Mouse (Mus musculus) kidney, adult 2 months (tissue): ENCODE results near the gene Mbd3. TPM values are rescaled to one million over a fixed set of nuclear protein-coding genes. Genes with fewer than 3 reads are reported as not detected.

Source experiments
- DNase-seq: peaks from one replicate; pipeline ENCODE4 v3.0.0; 2021
- H3K27ac ChIP-seq: fragments of 200-500 bp; 2 replicates; pipeline ENCODE4 v1.5.1; 2012; ENCODE audit warnings: low read depth, low read length, control low read depth, inconsistent platforms; ENCODE audit not compliant: insufficient read depth
- H3K27me3 ChIP-seq: fragments of 200-500 bp; replicated peaks from 2 replicates; pipeline ENCODE4 v1.6.1; 2012; ENCODE audit warnings: mild to moderate bottlenecking, moderate library complexity, low read length, inconsistent platforms; ENCODE audit not compliant: control insufficient read depth, insufficient read depth
- H3K36me3 ChIP-seq: fragments of 200-500 bp; 2 replicates; pipeline ENCODE4 v1.6.1; 2012; ENCODE audit warnings: mild to moderate bottlenecking, moderate library complexity, low read length, inconsistent platforms; ENCODE audit not compliant: control insufficient read depth, insufficient read depth
- H3K4me1 ChIP-seq: fragments of 200-500 bp; 2 replicates; pipeline ENCODE4 v1.6.1; 2011; ENCODE audit warnings: low read length; ENCODE audit not compliant: control insufficient read depth, insufficient read depth
- H3K4me3 ChIP-seq: fragments of 200-500 bp; 2 replicates; pipeline ENCODE4 v1.5.1; 2011; ENCODE audit warnings: mild to moderate bottlenecking, low read depth, low read length, control low read depth; ENCODE audit not compliant: insufficient read depth
- CTCF ChIP-seq: fragments of 200-500 bp; conservative IDR thresholded peaks from 2 replicates; pipeline ENCODE4 v1.5.1; 2011; ENCODE audit warnings: low read depth, mild to moderate bottlenecking, control low read depth, low read length, moderate library complexity, mixed read lengths; ENCODE audit not compliant: insufficient read depth, insufficient read length
- POLR2A ChIP-seq: fragments of 200-500 bp; IDR thresholded peaks from one replicate; pipeline ENCODE4 v1.6.1; 2011; ENCODE audit warnings: low read depth, low read length, control low read depth
- WGBS: fragments of 180-500 bp; shearing (Covaris S2); methylation state at CpG from one replicate; pipeline ENCODE4 v1.1.7; 2018; 5-methylcytosine and 5-hydroxymethylcytosine counted together
- polyA plus RNA-seq: library from polyadenylated mRNA; depleted of rRNA; stranded (reverse); fragments of >200 nt; gene quantifications from 2 replicates; pipeline ENCODE4 v1.2.3, GENCODE M21; 2012

Gene Mbd3
- polyA plus RNA-seq, 1 experiment: 143 TPM

DNA sequence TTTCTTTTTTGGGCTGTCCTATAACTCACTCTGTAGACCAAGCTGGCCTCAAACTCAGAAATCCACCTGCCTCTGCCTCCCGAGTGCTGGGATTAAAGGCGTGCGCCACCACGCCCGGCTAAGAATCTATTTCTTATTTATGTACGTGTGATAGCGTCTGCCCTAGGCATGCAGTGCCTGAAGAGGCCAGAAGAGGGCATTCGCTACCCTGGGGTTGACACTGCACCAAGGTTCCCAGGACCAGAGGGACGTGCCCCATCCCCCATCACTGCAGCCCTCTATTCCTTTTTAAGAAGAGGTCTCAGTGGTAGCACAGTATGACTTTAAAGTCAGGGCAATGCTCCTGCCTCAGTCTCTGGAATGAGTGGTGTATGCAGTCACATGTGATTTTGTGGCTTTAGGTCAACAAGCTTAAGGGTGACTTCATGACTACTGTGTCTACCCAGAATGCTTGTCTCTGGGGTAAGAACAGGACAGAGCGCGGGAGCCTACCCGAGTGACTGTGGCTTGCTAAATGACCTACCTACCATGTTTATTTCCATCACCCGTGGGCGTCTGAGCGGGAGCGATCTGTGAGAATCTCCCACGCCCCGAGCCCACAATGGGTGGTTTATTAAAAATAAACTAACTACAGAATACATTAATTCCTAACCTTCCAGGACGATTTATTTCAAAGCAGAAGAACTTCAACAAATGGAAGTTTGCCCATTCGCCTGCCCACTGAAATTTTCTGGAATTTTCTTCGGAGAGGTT is 29.2 kb downstream of the Mbd3 start:
- no peak for DNase-seq
- Histone ChIP-seq H3K27ac (no peak overlapping the region), H3K27me3 (no peaks in the 10 kb centered on the region), H3K4me1 (no peaks in the 10 kb centered on the region), H3K36me3 (no peaks in the 10 kb centered on the region), H3K4me3 (no peak overlapping the region)
- no peak for TF ChIP-seq POLR2A
- TF ChIP-seq CTCF: peak; percentile 50
- 74% methylated on average over 21 of the region's 21 CpGs for WGBS

DNA sequence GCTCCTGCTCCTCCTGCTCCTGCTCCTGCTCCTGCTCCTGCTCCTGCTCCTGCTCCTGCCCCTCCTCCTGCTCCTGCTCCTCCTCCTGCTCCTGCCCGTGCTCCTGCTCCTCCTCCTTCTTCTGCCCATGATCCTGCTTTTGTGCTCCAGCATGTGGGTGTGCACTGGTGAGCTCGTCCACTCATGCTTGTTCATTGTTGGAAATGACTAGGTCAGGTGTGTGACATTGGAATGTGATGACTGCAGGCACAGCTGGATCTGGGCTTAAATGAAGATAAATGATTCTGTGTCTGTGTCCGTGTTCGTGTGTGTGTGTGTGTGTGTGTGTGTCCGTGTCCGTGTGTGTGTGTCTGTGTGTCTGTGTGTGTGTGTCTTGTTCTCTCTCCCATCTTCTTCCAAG is 31.0 kb downstream of the Mbd3 start:
- no peak overlapping the region for H3K27ac ChIP-seq
- TF ChIP-seq POLR2A: no peak
- TF ChIP-seq CTCF: no peak
- 83% methylated on average over 6 of the region's 6 CpGs for WGBS
- no peaks in the 10 kb centered on the region for H3K27me3 ChIP-seq
- H3K36me3 ChIP-seq: no peaks in the 10 kb centered on the region
- DNase-seq: no peak
- H3K4me1 ChIP-seq: no peaks in the 10 kb centered on the region
- H3K4me3 ChIP-seq: no peak overlapping the region

DNA sequence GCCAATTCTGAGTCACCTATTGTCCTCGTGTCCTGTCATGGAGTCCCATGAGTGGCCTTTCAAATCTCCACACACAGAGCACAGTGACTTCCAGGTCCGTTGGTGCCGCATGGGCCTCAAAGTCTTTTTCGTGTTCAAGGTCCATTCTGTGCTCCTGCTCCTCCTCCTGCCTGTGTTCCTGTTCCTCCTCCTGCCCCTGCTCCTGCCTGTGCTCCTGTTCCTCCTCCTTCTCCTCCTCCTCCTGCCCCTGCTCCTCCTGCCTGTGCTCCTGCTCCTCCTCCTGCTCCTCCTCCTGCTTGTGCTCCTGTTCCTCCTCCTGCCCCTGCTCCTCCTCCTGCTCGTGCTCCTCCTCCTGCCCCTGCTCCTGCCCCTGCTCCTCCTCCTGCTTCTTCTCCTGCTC is 31.4 kb downstream of the Mbd3 start:
- Histone ChIP-seq H3K27ac (no peak overlapping the region), H3K4me1 (no peaks in the 10 kb centered on the region), H3K27me3 (no peaks in the 10 kb centered on the region), H3K4me3 (no peak overlapping the region), H3K36me3 (no peaks in the 10 kb centered on the region)
- 32% methylated on average over 5 of the region's 5 CpGs for WGBS
- DNase-seq: peak; percentile 62
- TF ChIP-seq POLR2A: no peak
- TF ChIP-seq CTCF: no peak

DNA sequence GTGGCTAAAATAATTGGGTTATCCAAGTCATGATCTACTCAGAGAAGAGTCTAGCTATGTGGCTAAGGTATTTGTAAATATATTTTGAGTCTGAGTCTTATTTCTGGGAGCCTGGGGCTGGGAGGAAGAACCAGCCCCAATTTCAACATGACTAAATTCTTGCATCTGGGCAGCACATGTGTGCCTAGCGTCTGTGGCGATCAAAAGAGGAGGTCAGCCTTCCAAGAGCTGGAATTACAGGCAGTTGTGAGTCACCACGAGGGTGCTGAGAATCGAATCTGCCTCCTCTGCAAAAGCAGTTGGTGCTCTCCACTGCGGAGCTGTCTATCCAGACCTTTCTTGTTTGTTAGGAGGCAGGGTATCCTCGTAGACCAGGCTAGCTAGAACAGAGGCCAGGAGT is 33.6 kb downstream of the Mbd3 start:
- H3K4me3 ChIP-seq: no peak overlapping the region
- no peaks in the 10 kb centered on the region for H3K27me3 ChIP-seq
- H3K4me1 ChIP-seq: no peaks in the 10 kb centered on the region
- 76% methylated on average over 6 of the region's 6 CpGs for WGBS
- H3K36me3 ChIP-seq: no peaks in the 10 kb centered on the region
- no peak for TF ChIP-seq POLR2A
- TF ChIP-seq CTCF: no peak
- no peak for DNase-seq
- no peak overlapping the region for H3K27ac ChIP-seq

DNA sequence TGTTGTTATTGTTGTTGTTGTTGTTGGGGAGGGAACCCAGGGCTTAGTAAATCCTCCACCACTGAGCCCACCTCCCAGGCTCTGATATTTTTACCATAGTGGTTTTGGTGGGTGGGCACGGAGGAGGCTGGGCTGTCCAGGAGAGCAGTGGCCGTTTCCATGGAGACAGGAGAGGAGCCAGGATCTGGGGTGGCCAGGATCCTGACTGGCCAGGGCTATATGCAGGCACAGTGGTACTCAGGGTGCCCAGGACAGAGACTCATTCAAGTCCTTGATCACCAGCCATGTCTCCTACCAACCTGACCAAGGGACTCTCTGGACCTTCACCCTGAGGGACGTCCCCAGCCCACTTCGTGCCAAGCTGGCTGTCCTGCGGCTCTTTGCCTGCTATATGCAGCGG is 35.6 kb downstream of the Mbd3 start:
- no peak for DNase-seq
- H3K27me3 ChIP-seq: no peaks in the 10 kb centered on the region
- no peak for TF ChIP-seq CTCF
- H3K4me3 ChIP-seq: no peak overlapping the region
- no peaks in the 10 kb centered on the region for H3K4me1 ChIP-seq
- H3K27ac ChIP-seq: no peak overlapping the region
- no peaks in the 10 kb centered on the region for H3K36me3 ChIP-seq
- 31% methylated on average over 6 of the region's 6 CpGs for WGBS

DNA sequence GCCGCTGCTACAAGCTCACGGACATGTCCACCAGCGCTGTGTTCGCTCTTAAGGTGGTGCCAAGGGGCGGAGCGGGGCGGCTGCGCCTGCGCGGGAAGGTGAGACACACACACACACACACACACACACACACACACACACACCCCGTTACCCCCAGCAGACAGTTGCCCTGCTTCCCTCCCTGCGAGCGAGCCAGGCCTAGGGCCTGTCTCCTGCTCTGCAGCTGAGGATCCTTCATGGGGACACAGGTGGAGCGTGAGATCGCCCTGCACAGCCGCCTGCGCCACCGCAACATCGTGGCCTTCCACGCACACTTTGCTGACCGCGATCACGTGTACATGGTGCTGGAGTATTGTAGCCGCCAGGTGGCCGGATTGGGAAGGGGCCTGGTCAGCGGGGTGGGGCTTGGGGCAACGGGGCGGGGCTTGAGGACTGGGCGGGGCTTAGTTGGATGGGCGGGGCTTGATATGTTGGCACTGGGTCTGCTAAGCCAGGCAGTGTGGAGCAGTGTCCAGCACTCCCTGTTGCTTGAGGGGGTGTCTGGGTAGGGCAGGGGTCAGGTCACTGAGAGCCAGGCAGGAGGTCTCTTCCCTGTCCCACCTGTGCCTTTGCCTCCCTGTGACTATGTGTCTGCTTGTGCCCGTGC is 41.2 kb downstream of the Mbd3 start:
- DNase-seq: peak; percentile 77
- Histone ChIP-seq H3K36me3 (no peaks in the 10 kb centered on the region), H3K4me1 (no peaks in the 10 kb centered on the region), H3K27me3 (no peaks in the 10 kb centered on the region), H3K27ac (no peak overlapping the region), H3K4me3 (peak overlapping the region; percentile 5; the same call in 1 of the 2 replicates)
- 8% methylated on average over 31 of the region's 31 CpGs for WGBS
- TF ChIP-seq CTCF (peak; percentile 28; the same call in 1 of the 2 replicates), POLR2A (no peak)

DNA sequence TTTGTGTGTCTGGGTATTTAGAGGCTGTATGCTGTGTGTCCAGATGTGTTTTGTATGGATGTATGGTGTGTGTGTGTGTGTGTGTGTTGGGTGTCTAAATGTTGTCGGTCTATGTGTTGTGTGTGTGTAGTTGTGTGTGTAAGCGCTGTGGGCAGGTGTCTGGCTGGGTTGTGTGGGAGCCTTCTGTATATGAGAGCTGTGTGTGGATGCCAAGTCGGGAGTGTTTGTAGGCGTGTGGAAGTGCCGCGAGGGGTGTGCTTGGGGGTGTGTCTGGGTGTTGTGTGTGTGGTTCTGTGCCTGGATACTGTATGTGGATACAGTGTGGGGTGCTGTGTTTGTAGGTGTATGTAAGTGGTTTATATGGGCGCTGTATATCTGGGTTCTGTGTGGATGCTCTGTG is 42.0 kb downstream of the Mbd3 start:
- H3K4me3 ChIP-seq: no peak overlapping the region
- 30% methylated on average over 7 of the region's 7 CpGs for WGBS
- H3K36me3 ChIP-seq: no peaks in the 10 kb centered on the region
- no peak for DNase-seq
- H3K27me3 ChIP-seq: no peaks in the 10 kb centered on the region
- H3K27ac ChIP-seq: no peak overlapping the region
- TF ChIP-seq CTCF (no peak), POLR2A (no peak)
- no peaks in the 10 kb centered on the region for H3K4me1 ChIP-seq
